Mouse (Mus musculus): ENCODE measurements at regions not wholly inside any gene's neighbourhood (a gene's known extent, or its start where the extent isn't known, plus 50 kb on each side); places are given as distances from the start of the nearest gene placed in this dataset.

DNA sequence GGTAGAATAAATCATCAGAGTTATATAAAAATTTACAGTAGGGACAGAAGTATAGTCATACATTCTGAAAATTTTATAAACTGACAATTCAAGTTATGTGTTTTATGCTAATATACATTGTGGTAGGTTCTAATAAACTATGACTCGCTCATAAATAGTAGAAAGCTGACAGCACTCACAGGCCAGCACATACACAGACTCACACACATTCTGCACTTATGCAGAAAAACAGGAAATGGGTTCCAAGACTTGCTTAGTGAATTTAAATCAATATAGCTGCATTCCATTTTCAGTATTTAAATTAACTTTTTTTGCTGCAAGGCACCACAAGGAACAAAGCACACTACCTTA lies 403.3 kb upstream of the Nr2f1 start:
- H3K27ac ChIP-seq (ENCODE audit: low read depth, low read length): no peak overlapping the region
- 73% methylated on average over 1 of the region's 1 CpGs for WGBS

DNA sequence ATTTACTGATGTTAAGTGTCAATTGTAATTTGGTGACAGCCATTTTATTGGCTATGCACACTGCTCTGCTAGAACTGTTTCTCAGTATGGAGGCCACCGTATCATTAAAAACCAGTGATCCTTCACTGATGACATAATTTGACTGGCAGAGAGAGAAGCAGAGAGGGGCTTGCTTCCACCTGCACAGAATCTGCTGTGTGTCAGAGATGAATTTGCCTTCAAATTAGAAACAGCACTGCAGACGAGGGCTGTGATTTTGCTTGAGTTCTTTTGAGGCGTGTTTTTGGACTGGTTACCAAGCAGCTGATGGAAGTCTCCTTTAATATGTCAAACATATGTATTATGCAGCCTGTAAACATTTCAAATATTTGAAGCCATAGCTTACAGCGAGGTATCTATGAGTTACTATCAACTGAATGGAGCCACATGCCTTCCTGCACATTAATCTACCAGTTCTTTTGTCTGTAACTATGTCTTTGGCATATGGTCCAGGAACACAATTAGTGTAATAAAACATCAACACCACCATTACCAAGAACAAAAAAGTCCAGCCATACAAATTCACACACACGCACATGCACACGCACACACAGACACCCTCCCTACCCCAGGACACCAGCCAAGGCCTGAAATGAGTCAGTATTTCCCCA lies 402.8 kb upstream of the Nr2f1 start:
- H3K9me3 ChIP-seq (ENCODE audit: control insufficient read depth): no peaks in the 10 kb centered on the region
- no peak overlapping the region for H3K4me2 ChIP-seq (replicated peaks; ENCODE audit: low read depth)
- no peak overlapping the region for H3K4me3 ChIP-seq (ENCODE audit: low read depth, low read length)
- H3K27ac ChIP-seq (ENCODE audit: low read depth, low read length): no peak overlapping the region
- H3K27me3 ChIP-seq (replicated peaks; ENCODE audit: control insufficient read depth, insufficient read depth, low read length): no peaks in the 10 kb centered on the region
- 73% methylated on average over 6 of the region's 6 CpGs for WGBS
- no peak for TF ChIP-seq CTCF (IDR thresholded peaks at IDR 0.05; ENCODE audit: low read depth)
- no peaks in the 10 kb centered on the region for H3K36me3 ChIP-seq (ENCODE audit: control insufficient read depth, insufficient read depth)
- H3K4me1 ChIP-seq (replicated peaks; ENCODE audit: control insufficient read depth, insufficient read depth, low read length): no peaks in the 10 kb centered on the region
- no peak overlapping the region for H3K9ac ChIP-seq (ENCODE audit: low read depth, low read length)
- no peak for ATAC-seq

More for the DNA sequence above, 403.3 kb upstream of the Nr2f1 start:
- Histone ChIP-seq H3K4me2 (replicated peaks; ENCODE audit: low read depth) (no peak overlapping the region), H3K9me3 (ENCODE audit: control insufficient read depth) (no peaks in the 10 kb centered on the region), H3K27me3 (replicated peaks; ENCODE audit: control insufficient read depth, insufficient read depth, low read length) (no peaks in the 10 kb centered on the region), H3K36me3 (ENCODE audit: control insufficient read depth, insufficient read depth) (no peaks in the 10 kb centered on the region), H3K4me3 (ENCODE audit: low read depth, low read length) (no peak overlapping the region), H3K9ac (ENCODE audit: low read depth, low read length) (no peak overlapping the region), H3K4me1 (replicated peaks; ENCODE audit: control insufficient read depth, insufficient read depth, low read length) (no peaks in the 10 kb centered on the region)
- ATAC-seq: no peak
- no peak for TF ChIP-seq CTCF (IDR thresholded peaks at IDR 0.05; ENCODE audit: low read depth)

DNA sequence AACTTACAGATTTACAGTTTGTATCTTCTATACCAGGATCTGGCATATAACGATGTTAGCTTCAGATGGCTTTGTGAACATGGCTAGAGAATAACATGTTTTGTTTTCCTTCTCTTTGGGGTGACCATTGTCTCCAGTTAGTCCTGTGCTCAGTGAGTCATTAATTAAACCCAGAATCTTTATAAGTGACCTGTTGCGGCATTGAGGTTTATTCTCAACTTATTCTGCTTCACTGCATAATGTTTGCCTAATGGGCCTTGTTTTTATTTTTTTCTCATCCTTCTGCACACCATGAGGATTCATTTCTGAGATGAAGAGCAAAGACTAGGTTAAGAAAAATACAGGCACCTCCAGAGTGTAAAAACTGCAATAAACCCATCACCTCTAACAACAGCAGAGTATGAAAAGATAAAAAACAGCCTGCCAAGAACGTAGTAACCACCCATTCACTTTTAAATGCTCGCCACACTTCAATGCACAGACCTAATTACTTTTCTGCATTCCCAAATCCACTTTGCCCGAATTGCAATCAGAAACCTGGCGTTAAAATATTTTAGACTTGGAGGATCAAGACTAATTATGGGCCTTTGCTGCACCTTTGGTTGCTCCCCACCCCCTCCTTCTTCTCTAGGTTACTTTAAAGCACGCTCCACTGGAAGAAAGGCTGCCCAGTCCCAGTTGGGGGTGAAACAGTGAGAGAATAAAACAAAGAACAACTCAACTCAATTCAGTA lies 381.5 kb upstream of the Nr2f1 start:
- H3K9ac ChIP-seq (ENCODE audit: low read depth, low read length): no peak overlapping the region
- no peaks in the 10 kb centered on the region for H3K9me3 ChIP-seq (ENCODE audit: control insufficient read depth)
- H3K4me1 ChIP-seq (replicated peaks; ENCODE audit: control insufficient read depth, insufficient read depth, low read length): no peaks in the 10 kb centered on the region
- no peak for TF ChIP-seq CTCF (IDR thresholded peaks at IDR 0.05; ENCODE audit: low read depth)
- H3K4me3 ChIP-seq (ENCODE audit: low read depth, low read length): no peak overlapping the region
- no peak overlapping the region for H3K4me2 ChIP-seq (replicated peaks; ENCODE audit: low read depth)
- no peaks in the 10 kb centered on the region for H3K36me3 ChIP-seq (ENCODE audit: control insufficient read depth, insufficient read depth)
- H3K27ac ChIP-seq (ENCODE audit: low read depth, low read length): no peak overlapping the region
- H3K27me3 ChIP-seq (replicated peaks; ENCODE audit: control insufficient read depth, insufficient read depth, low read length): no peaks in the 10 kb centered on the region
- 61% methylated on average over 7 of the region's 7 CpGs for WGBS
- no peak for ATAC-seq

DNA sequence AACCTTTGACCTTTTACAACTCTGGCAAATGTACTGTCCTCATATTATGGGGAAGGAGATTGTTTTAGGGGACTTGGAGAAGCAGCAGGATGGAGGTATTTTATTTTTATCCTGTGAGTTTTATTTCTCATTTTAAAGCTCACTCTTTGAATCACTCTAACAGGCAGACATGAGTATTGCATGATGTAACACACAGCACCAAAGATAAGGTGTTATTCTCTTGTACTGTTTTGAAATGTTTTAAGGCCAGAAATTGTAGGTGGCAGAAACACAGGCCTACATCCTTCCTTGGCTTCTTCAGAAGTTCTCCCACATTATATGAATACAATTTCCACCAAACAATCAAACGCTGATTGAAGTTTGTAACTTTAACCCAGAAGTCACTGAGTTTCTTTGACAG lies 377.9 kb upstream of the Nr2f1 start:
- Histone ChIP-seq H3K27ac (ENCODE audit: low read depth, low read length) (no peak overlapping the region), H3K9me3 (ENCODE audit: control insufficient read depth) (no peaks in the 10 kb centered on the region), H3K9ac (ENCODE audit: low read depth, low read length) (no peak overlapping the region), H3K4me1 (replicated peaks; ENCODE audit: control insufficient read depth, insufficient read depth, low read length) (no peaks in the 10 kb centered on the region), H3K27me3 (replicated peaks; ENCODE audit: control insufficient read depth, insufficient read depth, low read length) (no peaks in the 10 kb centered on the region), H3K4me3 (ENCODE audit: low read depth, low read length) (no peak overlapping the region), H3K36me3 (ENCODE audit: control insufficient read depth, insufficient read depth) (no peaks in the 10 kb centered on the region), H3K4me2 (replicated peaks; ENCODE audit: low read depth) (no peak overlapping the region)
- no peak for TF ChIP-seq CTCF (IDR thresholded peaks at IDR 0.05; ENCODE audit: low read depth)
- ATAC-seq: no peak
- WGBS: 89% methylated on average over 1 of the region's 1 CpGs

DNA sequence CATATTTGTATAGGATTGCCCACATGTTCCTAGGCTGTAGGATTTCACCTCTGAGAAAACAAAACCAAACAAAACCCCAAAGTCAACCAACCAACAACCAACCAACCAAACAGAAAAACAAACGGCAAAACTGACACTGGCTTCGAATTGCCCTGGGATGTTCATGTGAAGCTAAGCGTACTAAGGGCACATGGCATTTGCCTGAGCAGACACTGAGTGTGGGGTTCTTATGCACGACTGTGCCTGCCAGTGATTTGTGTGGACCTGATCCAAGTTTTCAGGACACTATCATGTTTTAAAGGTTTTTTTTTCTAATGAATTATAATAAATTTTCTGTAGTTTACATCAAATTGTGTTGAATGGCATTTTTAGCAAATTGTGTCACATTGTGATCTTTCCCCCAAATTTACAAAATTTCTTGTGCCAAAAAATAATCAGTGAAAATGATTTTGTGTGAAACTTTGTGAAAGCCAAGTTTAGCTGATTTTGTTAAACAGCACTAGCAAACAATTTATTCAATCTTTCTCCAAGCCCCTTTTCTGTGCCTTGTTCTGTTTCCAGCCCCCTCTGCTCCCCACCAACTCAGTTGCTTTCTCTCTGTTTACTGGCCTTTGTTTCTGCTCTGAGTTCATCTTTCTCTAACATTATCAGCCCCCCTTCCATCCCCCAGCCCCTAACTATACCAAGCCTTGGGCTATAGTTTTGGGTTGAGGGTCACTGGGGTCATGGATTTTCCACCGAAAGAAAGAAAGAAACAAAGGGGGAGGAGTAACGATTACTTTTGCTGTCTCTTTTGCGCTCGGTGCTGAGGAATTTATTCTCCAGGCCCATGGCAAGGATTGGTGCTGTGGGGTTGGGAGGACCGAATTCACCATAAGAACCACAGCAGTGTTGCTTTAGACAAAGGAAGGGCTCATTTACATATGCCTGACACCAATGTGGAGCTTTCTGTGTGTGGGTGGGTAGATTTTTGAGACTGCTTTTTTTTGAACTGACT lies 377.0 kb upstream of the Nr2f1 start:
- Histone ChIP-seq H3K27me3 (replicated peaks; ENCODE audit: control insufficient read depth, insufficient read depth, low read length) (no peaks in the 10 kb centered on the region), H3K9ac (ENCODE audit: low read depth, low read length) (no peak overlapping the region), H3K36me3 (ENCODE audit: control insufficient read depth, insufficient read depth) (no peaks in the 10 kb centered on the region), H3K4me1 (replicated peaks; ENCODE audit: control insufficient read depth, insufficient read depth, low read length) (no peaks in the 10 kb centered on the region), H3K27ac (ENCODE audit: low read depth, low read length) (no peak overlapping the region), H3K4me2 (replicated peaks; ENCODE audit: low read depth) (no peak overlapping the region), H3K9me3 (ENCODE audit: control insufficient read depth) (no peaks in the 10 kb centered on the region), H3K4me3 (ENCODE audit: low read depth, low read length) (no peak overlapping the region)
- no peak for ATAC-seq
- WGBS: 64% methylated on average over 9 of the region's 9 CpGs
- no peak for TF ChIP-seq CTCF (IDR thresholded peaks at IDR 0.05; ENCODE audit: low read depth)

DNA sequence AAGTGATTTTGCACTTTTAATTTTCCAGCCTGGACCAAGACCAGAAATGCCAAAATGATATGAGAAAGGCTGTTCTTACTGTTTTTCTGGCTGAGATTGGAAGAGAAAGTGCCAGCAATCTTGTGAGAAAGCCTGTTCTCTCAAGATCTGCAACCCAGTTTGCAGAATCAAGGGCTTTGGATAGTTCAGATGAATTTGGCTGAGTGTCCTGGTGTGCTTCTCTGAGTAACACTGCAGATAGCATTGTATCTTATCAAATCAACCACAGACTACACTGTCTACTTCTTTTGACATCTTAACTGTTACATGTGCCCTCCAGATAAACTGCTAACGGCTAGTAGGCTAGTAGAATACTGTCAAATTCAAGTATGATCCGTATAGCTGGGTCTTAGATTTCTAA lies 371.5 kb upstream of the Nr2f1 start:
- H3K4me3 ChIP-seq (ENCODE audit: low read depth, low read length): no peak overlapping the region
- WGBS: 77% methylated on average over 2 of the region's 2 CpGs
- H3K9ac ChIP-seq (ENCODE audit: low read depth, low read length): no peak overlapping the region
- H3K4me1 ChIP-seq (replicated peaks; ENCODE audit: control insufficient read depth, insufficient read depth, low read length): no peaks in the 10 kb centered on the region
- no peaks in the 10 kb centered on the region for H3K27me3 ChIP-seq (replicated peaks; ENCODE audit: control insufficient read depth, insufficient read depth, low read length)
- no peak for ATAC-seq
- TF ChIP-seq CTCF (IDR thresholded peaks at IDR 0.05; ENCODE audit: low read depth): no peak
- H3K36me3 ChIP-seq (ENCODE audit: control insufficient read depth, insufficient read depth): no peaks in the 10 kb centered on the region
- no peak overlapping the region for H3K4me2 ChIP-seq (replicated peaks; ENCODE audit: low read depth)
- no peaks in the 10 kb centered on the region for H3K9me3 ChIP-seq (ENCODE audit: control insufficient read depth)
- H3K27ac ChIP-seq (ENCODE audit: low read depth, low read length): no peak overlapping the region
